Mouse (Mus musculus): ENCODE results near the gene Ly6g5c. TPM values are rescaled to one million over a fixed set of nuclear protein-coding genes. Genes with fewer than 3 reads are reported as not detected.

The Ly6g5c gene
- polyA plus RNA-seq, 1 experiment = not detected

GRCm38 (mm10) chr17:35102299-35102698, 5.8 kb upstream of the Ly6g5c start:
- TF ChIP-seq CTCF (IDR thresholded peaks at IDR 0.05; ENCODE audit: extremely low read depth, insufficient read length, insufficient replicate concordance, low read depth, low read length) (no peak), POLR2A (IDR thresholded peaks at IDR 0.05; ENCODE audit: low read depth, low read length) (no peak)
- 91% methylated on average over 8 of the region's 8 CpGs for WGBS
- H3K36me3 ChIP-seq (ENCODE audit: control insufficient read depth, insufficient read depth, low read length) = peaks cover 47% of the 10 kb centered on the region
- no peaks in the 10 kb centered on the region for H3K27me3 ChIP-seq (ENCODE audit: control insufficient read depth, insufficient read depth, low read length)
- no peak overlapping the region for H3K27ac ChIP-seq (ENCODE audit: insufficient read depth, low read depth, low read length)
- peaks cover 24% of the 10 kb centered on the region for H3K4me1 ChIP-seq (ENCODE audit: control insufficient read depth, insufficient read depth, insufficient read length, low read length)
- H3K4me3 ChIP-seq (ENCODE audit: low read depth, low read length) = no peak overlapping the region

GRCm38 (mm10) chr17:35103221-35103690, 4.8 kb upstream of the Ly6g5c start:
- TF ChIP-seq CTCF (IDR thresholded peaks at IDR 0.05; ENCODE audit: extremely low read depth, insufficient read length, insufficient replicate concordance, low read depth, low read length) = no peak
- TF ChIP-seq POLR2A (IDR thresholded peaks at IDR 0.05; ENCODE audit: low read depth, low read length) = no peak
- Histone ChIP-seq H3K27ac (ENCODE audit: insufficient read depth, low read depth, low read length) (peak overlapping the region; percentile 35; the same call in 1 of the 2 replicates), H3K27me3 (ENCODE audit: control insufficient read depth, insufficient read depth, low read length) (no peaks in the 10 kb centered on the region), H3K36me3 (ENCODE audit: control insufficient read depth, insufficient read depth, low read length) (peaks cover 40% of the 10 kb centered on the region), H3K4me1 (ENCODE audit: control insufficient read depth, insufficient read depth, insufficient read length, low read length) (peaks cover 24% of the 10 kb centered on the region), H3K4me3 (ENCODE audit: low read depth, low read length) (no peak overlapping the region)
- 20% methylated on average over 6 of the region's 6 CpGs for WGBS

GRCm38 (mm10) chr17:35104079-35104478, 4.0 kb upstream of the Ly6g5c start:
- H3K4me3 ChIP-seq (ENCODE audit: low read depth, low read length) = no peak overlapping the region
- TF ChIP-seq CTCF (IDR thresholded peaks at IDR 0.05; ENCODE audit: extremely low read depth, insufficient read length, insufficient replicate concordance, low read depth, low read length) (no peak), POLR2A (IDR thresholded peaks at IDR 0.05; ENCODE audit: low read depth, low read length) (no peak)
- H3K27ac ChIP-seq (ENCODE audit: insufficient read depth, low read depth, low read length) = no peak overlapping the region
- 96% methylated on average over 7 of the region's 7 CpGs for WGBS
- peaks cover 34% of the 10 kb centered on the region for H3K36me3 ChIP-seq (ENCODE audit: control insufficient read depth, insufficient read depth, low read length)
- H3K4me1 ChIP-seq (ENCODE audit: control insufficient read depth, insufficient read depth, insufficient read length, low read length) = peaks cover 24% of the 10 kb centered on the region
- no peaks in the 10 kb centered on the region for H3K27me3 ChIP-seq (ENCODE audit: control insufficient read depth, insufficient read depth, low read length)

GRCm38 (mm10) chr17:35104754-35105153, 3.3 kb upstream of the Ly6g5c start:
- TF ChIP-seq POLR2A (IDR thresholded peaks at IDR 0.05; ENCODE audit: low read depth, low read length) (no peak), CTCF (IDR thresholded peaks at IDR 0.05; ENCODE audit: extremely low read depth, insufficient read length, insufficient replicate concordance, low read depth, low read length) (no peak)
- 87% methylated on average over 6 of the region's 6 CpGs for WGBS

GRCm38 (mm10) chr17:35105740-35106389, 2.2 kb upstream of the Ly6g5c start:
- TF ChIP-seq POLR2A (IDR thresholded peaks at IDR 0.05; ENCODE audit: low read depth, low read length) (no peak), CTCF (IDR thresholded peaks at IDR 0.05; ENCODE audit: extremely low read depth, insufficient read length, insufficient replicate concordance, low read depth, low read length) (peak; percentile 53; the same call in 1 of the 2 replicates)

More at GRCm38 (mm10) chr17:35104754-35105153, 3.3 kb upstream of the Ly6g5c start:
- H3K4me1 ChIP-seq (ENCODE audit: control insufficient read depth, insufficient read depth, insufficient read length, low read length) = peaks cover 21% of the 10 kb centered on the region
- peaks cover 30% of the 10 kb centered on the region for H3K36me3 ChIP-seq (ENCODE audit: control insufficient read depth, insufficient read depth, low read length)
- H3K4me3 ChIP-seq (ENCODE audit: low read depth, low read length) = no peak overlapping the region
- no peaks in the 10 kb centered on the region for H3K27me3 ChIP-seq (ENCODE audit: control insufficient read depth, insufficient read depth, low read length)
- H3K27ac ChIP-seq (ENCODE audit: insufficient read depth, low read depth, low read length) = no peak overlapping the region

GRCm38 (mm10) chr17:35106522-35106921, 1.6 kb upstream of the Ly6g5c start:
- Histone ChIP-seq H3K27me3 (ENCODE audit: control insufficient read depth, insufficient read depth, low read length) (no peaks in the 10 kb centered on the region), H3K4me3 (ENCODE audit: low read depth, low read length) (no peak overlapping the region), H3K27ac (ENCODE audit: insufficient read depth, low read depth, low read length) (no peak overlapping the region), H3K36me3 (ENCODE audit: control insufficient read depth, insufficient read depth, low read length) (peaks cover 17% of the 10 kb centered on the region), H3K4me1 (ENCODE audit: control insufficient read depth, insufficient read depth, insufficient read length, low read length) (peaks cover 11% of the 10 kb centered on the region)
- 58% methylated on average over 3 of the region's 3 CpGs for WGBS
- TF ChIP-seq POLR2A (IDR thresholded peaks at IDR 0.05; ENCODE audit: low read depth, low read length) (no peak), CTCF (IDR thresholded peaks at IDR 0.05; ENCODE audit: extremely low read depth, insufficient read length, insufficient replicate concordance, low read depth, low read length) (no peak)

More at GRCm38 (mm10) chr17:35105740-35106389, 2.2 kb upstream of the Ly6g5c start:
- Histone ChIP-seq H3K27ac (ENCODE audit: insufficient read depth, low read depth, low read length) (no peak overlapping the region), H3K4me3 (ENCODE audit: low read depth, low read length) (no peak overlapping the region), H3K27me3 (ENCODE audit: control insufficient read depth, insufficient read depth, low read length) (no peaks in the 10 kb centered on the region), H3K36me3 (ENCODE audit: control insufficient read depth, insufficient read depth, low read length) (peaks cover 23% of the 10 kb centered on the region), H3K4me1 (ENCODE audit: control insufficient read depth, insufficient read depth, insufficient read length, low read length) (peaks cover 12% of the 10 kb centered on the region)
- 30% methylated on average over 13 of the region's 13 CpGs for WGBS

GRCm38 (mm10) chr17:35111774-35112173, 3.7 kb downstream of the Ly6g5c start:
- H3K4me1 ChIP-seq (ENCODE audit: control insufficient read depth, insufficient read depth, insufficient read length, low read length) = no peaks in the 10 kb centered on the region
- H3K36me3 ChIP-seq (ENCODE audit: control insufficient read depth, insufficient read depth, low read length) = peaks cover 24% of the 10 kb centered on the region
- H3K4me3 ChIP-seq (ENCODE audit: low read depth, low read length) = no peak overlapping the region
- no peak overlapping the region for H3K27ac ChIP-seq (ENCODE audit: insufficient read depth, low read depth, low read length)
- TF ChIP-seq CTCF (IDR thresholded peaks at IDR 0.05; ENCODE audit: extremely low read depth, insufficient read length, insufficient replicate concordance, low read depth, low read length) (no peak), POLR2A (IDR thresholded peaks at IDR 0.05; ENCODE audit: low read depth, low read length) (no peak)
- no peaks in the 10 kb centered on the region for H3K27me3 ChIP-seq (ENCODE audit: control insufficient read depth, insufficient read depth, low read length)
- 74% methylated on average over 9 of the region's 9 CpGs for WGBS

Data from small intestine, adult 2 months (tissue).